Mouse (Mus musculus): ENCODE data around the gene Snai3. TPM values are rescaled to one million over a fixed set of nuclear protein-coding genes. Genes with fewer than 3 reads are reported as not detected.

Snai3 gene
- polyA plus RNA-seq, 1 experiment = 1.3 TPM

GRCm38 (mm10) chr8:122415554-122415953 is 45.0 kb downstream of the Snai3 start:
- Histone ChIP-seq H3K27me3 (ENCODE audit: control insufficient read depth, insufficient read depth, insufficient read length) (no peaks in the 10 kb centered on the region), H3K79me2 (ENCODE audit: control insufficient read depth, insufficient read depth) (no peaks in the 10 kb centered on the region), H3K4me2 (ENCODE audit: low read depth) (no peak overlapping the region), H3K4me3 (no peak overlapping the region), H3K36me3 (ENCODE audit: control insufficient read depth, insufficient read depth) (peaks cover 6% of the 10 kb centered on the region), H3ac (ENCODE audit: control insufficient read depth, insufficient read length) (no peak overlapping the region)
- TF ChIP-seq MYOD1 (IDR thresholded peaks at IDR 0.05; ENCODE audit: control insufficient read depth in 1 of 3, insufficient read length in 2 of 3, low read depth in 2 of 3) (no peak), CEBPB (IDR thresholded peaks at IDR 0.05; ENCODE audit: insufficient read depth, poor library complexity, severe bottlenecking) (no peak), TCF12 (IDR thresholded peaks at IDR 0.05; ENCODE audit: insufficient read depth, poor library complexity, severe bottlenecking) (no peak), POLR2AphosphoS2 (IDR thresholded peaks at IDR 0.05; ENCODE audit: insufficient read length, low read depth) (no peak), MYOG (IDR thresholded peaks at IDR 0.05; ENCODE audit: control insufficient read depth in 1 of 3, insufficient read depth in 1 of 3, insufficient read length in 2 of 3, low read depth in 2 of 3) (no peak), POLR2A (IDR thresholded peaks at IDR 0.05; ENCODE audit: insufficient read length, low read depth) (no peak), E2F4 (IDR thresholded peaks at IDR 0.05; ENCODE audit: insufficient read depth) (no peak), MAX (IDR thresholded peaks at IDR 0.05; ENCODE audit: low read depth) (no peak), TCF3 (IDR thresholded peaks at IDR 0.05; ENCODE audit: insufficient read length, low read depth) (no peak), USF1 (IDR thresholded peaks at IDR 0.05; ENCODE audit: low read depth) (no peak), REST (IDR thresholded peaks at IDR 0.05; ENCODE audit: insufficient read depth, insufficient read length) (no peak), SRF (IDR thresholded peaks at IDR 0.05; ENCODE audit: control insufficient read depth, insufficient read length, low read depth) (no peak)

DNA sequence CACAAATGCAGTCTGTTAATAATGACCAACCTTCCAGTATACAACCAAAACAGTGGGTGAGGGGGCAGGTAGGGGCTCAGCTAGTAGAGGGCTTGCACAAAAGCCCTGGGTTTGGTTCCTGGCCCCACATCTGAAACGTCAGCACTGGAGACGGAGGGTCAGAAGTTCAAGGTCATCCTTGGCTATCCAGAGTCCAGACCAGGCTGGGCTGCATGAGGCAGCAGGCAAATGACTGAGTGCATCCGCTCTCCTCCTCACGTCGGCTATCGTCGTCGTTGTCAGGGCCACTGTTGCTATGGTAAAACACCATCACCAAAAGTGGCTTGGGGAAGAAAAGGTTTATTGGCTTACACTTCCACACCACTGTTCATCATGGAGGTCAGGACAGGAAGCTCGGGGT is 46.2 kb downstream of the Snai3 start:
- H3K79me2 ChIP-seq (ENCODE audit: control insufficient read depth, insufficient read depth) = no peaks in the 10 kb centered on the region
- no peak overlapping the region for H3K4me2 ChIP-seq (ENCODE audit: low read depth)
- TF ChIP-seq MAX (IDR thresholded peaks at IDR 0.05; ENCODE audit: low read depth) = no peak
- no peak for TF ChIP-seq E2F4 (IDR thresholded peaks at IDR 0.05; ENCODE audit: insufficient read depth)
- TF ChIP-seq USF1 (IDR thresholded peaks at IDR 0.05; ENCODE audit: low read depth) = no peak
- TF ChIP-seq TCF12 (IDR thresholded peaks at IDR 0.05; ENCODE audit: insufficient read depth, poor library complexity, severe bottlenecking) = no peak
- no peak for TF ChIP-seq POLR2A (IDR thresholded peaks at IDR 0.05; ENCODE audit: insufficient read length, low read depth)
- TF ChIP-seq CEBPB (IDR thresholded peaks at IDR 0.05; ENCODE audit: insufficient read depth, poor library complexity, severe bottlenecking) = no peak
- TF ChIP-seq MYOD1 (IDR thresholded peaks at IDR 0.05; ENCODE audit: control insufficient read depth in 1 of 3, insufficient read length in 2 of 3, low read depth in 2 of 3) = no peak
- no peak for TF ChIP-seq REST (IDR thresholded peaks at IDR 0.05; ENCODE audit: insufficient read depth, insufficient read length)
- TF ChIP-seq TCF3 (IDR thresholded peaks at IDR 0.05; ENCODE audit: insufficient read length, low read depth) = no peak
- no peak for TF ChIP-seq MYOG (IDR thresholded peaks at IDR 0.05; ENCODE audit: control insufficient read depth in 1 of 3, insufficient read depth in 1 of 3, insufficient read length in 2 of 3, low read depth in 2 of 3)
- TF ChIP-seq POLR2AphosphoS2 (IDR thresholded peaks at IDR 0.05; ENCODE audit: insufficient read length, low read depth) = no peak
- no peak for TF ChIP-seq SRF (IDR thresholded peaks at IDR 0.05; ENCODE audit: control insufficient read depth, insufficient read length, low read depth)
- no peaks in the 10 kb centered on the region for H3K27me3 ChIP-seq (ENCODE audit: control insufficient read depth, insufficient read depth, insufficient read length)
- H3K36me3 ChIP-seq (ENCODE audit: control insufficient read depth, insufficient read depth) = peaks cover 19% of the 10 kb centered on the region
- no peak overlapping the region for H3K4me3 ChIP-seq
- no peak overlapping the region for H3ac ChIP-seq (ENCODE audit: control insufficient read depth, insufficient read length)

DNA sequence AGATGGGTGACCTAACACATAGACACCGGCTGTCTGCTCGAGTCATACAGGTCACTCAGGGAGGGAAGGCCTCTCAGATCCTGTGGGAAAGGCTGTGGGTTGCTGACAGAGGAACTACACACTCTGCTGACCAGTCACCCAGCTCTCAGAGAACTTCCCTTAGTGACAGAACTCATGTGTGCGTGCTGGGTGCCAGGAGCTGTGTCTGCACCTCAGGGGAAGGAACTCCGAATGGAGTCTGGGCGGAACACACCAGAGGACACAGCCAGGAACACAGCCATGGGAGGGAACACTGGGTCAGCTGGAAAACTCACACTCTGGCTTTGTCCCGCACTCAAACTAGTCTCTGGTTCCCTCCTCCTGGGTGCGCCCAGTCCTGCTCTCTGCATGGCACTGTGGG is 52.9 kb downstream of the Snai3 start:
- peaks cover 63% of the 10 kb centered on the region for H3K36me3 ChIP-seq (ENCODE audit: control insufficient read depth, insufficient read depth)
- no peak overlapping the region for H3ac ChIP-seq (ENCODE audit: control insufficient read depth, insufficient read length)
- TF ChIP-seq REST (IDR thresholded peaks at IDR 0.05; ENCODE audit: insufficient read depth, insufficient read length) (no peak), POLR2A (IDR thresholded peaks at IDR 0.05; ENCODE audit: insufficient read length, low read depth) (no peak)
- H3K4me2 ChIP-seq (ENCODE audit: low read depth) = no peak overlapping the region
- no peaks in the 10 kb centered on the region for H3K79me2 ChIP-seq (ENCODE audit: control insufficient read depth, insufficient read depth)
- no peaks in the 10 kb centered on the region for H3K27me3 ChIP-seq (ENCODE audit: control insufficient read depth, insufficient read depth, insufficient read length)
- no peak overlapping the region for H3K4me3 ChIP-seq

- no peak overlapping the region for H3K4me3 ChIP-seq
- H3K27me3 ChIP-seq (ENCODE audit: control insufficient read depth, insufficient read depth, insufficient read length) = no peaks in the 10 kb centered on the region
- H3ac ChIP-seq (ENCODE audit: control insufficient read depth, insufficient read length) = no peak overlapping the region
- peaks cover 72% of the 10 kb centered on the region for H3K36me3 ChIP-seq (ENCODE audit: control insufficient read depth, insufficient read depth)
- no peak overlapping the region for H3K4me2 ChIP-seq (ENCODE audit: low read depth)
- H3K79me2 ChIP-seq (ENCODE audit: control insufficient read depth, insufficient read depth) = no peaks in the 10 kb centered on the region
- TF ChIP-seq POLR2AphosphoS2 (IDR thresholded peaks at IDR 0.05; ENCODE audit: insufficient read length, low read depth) = no peak
- no peak for TF ChIP-seq TCF3 (IDR thresholded peaks at IDR 0.05; ENCODE audit: insufficient read length, low read depth)
- no peak for TF ChIP-seq POLR2A (IDR thresholded peaks at IDR 0.05; ENCODE audit: insufficient read length, low read depth)
- no peak for TF ChIP-seq MYOG (IDR thresholded peaks at IDR 0.05; ENCODE audit: control insufficient read depth in 1 of 3, insufficient read depth in 1 of 3, insufficient read length in 2 of 3, low read depth in 2 of 3)
- TF ChIP-seq MYOD1 (IDR thresholded peaks at IDR 0.05; ENCODE audit: control insufficient read depth in 1 of 3, insufficient read length in 2 of 3, low read depth in 2 of 3) = no peak
- no peak for TF ChIP-seq MAX (IDR thresholded peaks at IDR 0.05; ENCODE audit: low read depth)
Measured at GRCm38 (mm10) chr8:122405146-122405805, 55.3 kb downstream of the Snai3 start.

Other genes with a start within 250 kb of the Snai3 start
- gene Zfpm1, start 178.6 kb downstream of the Snai3 start, polyA plus RNA-seq (2012; fragmentation: generic; extraction: Trizol) = 22.6 TPM
- gene Trhr2, start 100.0 kb downstream of the Snai3 start, polyA plus RNA-seq (2012; fragmentation: generic; extraction: Trizol) = not detected
- 28.8 TPM for gene Zc3h18, start 84.1 kb downstream of the Snai3 start, polyA plus RNA-seq (2012; fragmentation: generic; extraction: Trizol)
- not detected for gene Il17c, start 38.7 kb downstream of the Snai3 start, polyA plus RNA-seq (2012; fragmentation: generic; extraction: Trizol)
- gene Cyba, start 27.8 kb downstream of the Snai3 start, polyA plus RNA-seq (2012; fragmentation: generic; extraction: Trizol) = not detected
- 85.3 TPM for gene Mvd, start 17.3 kb downstream of the Snai3 start, polyA plus RNA-seq (2012; fragmentation: generic; extraction: Trizol)
- 36.3 TPM for gene Rnf166, start 15.3 kb upstream of the Snai3 start, polyA plus RNA-seq (2012; fragmentation: generic; extraction: Trizol)
- 31.5 TPM for gene Ctu2, start 15.4 kb upstream of the Snai3 start, polyA plus RNA-seq (2012; fragmentation: generic; extraction: Trizol)
- gene Piezo1, start 90.6 kb upstream of the Snai3 start, polyA plus RNA-seq (2012; fragmentation: generic; extraction: Trizol) = 156 TPM
- gene Cdt1, start 107.3 kb upstream of the Snai3 start, polyA plus RNA-seq (2012; fragmentation: generic; extraction: Trizol) = 19.7 TPM
- 261 TPM for gene Aprt, start 116.2 kb upstream of the Snai3 start, polyA plus RNA-seq (2012; fragmentation: generic; extraction: Trizol)
- gene Galns, start 150.7 kb upstream of the Snai3 start, polyA plus RNA-seq (2012; fragmentation: generic; extraction: Trizol) = 17.6 TPM
- 95.7 TPM for gene Trappc2l, start 150.9 kb upstream of the Snai3 start, polyA plus RNA-seq (2012; fragmentation: generic; extraction: Trizol)
- gene Pabpn1l, start 162.0 kb upstream of the Snai3 start, polyA plus RNA-seq (2012; fragmentation: generic; extraction: Trizol) = 0.55 TPM
- gene Cbfa2t3, start 238.4 kb upstream of the Snai3 start, polyA plus RNA-seq (2012; fragmentation: generic; extraction: Trizol) = 29.5 TPM